10 mouse cellular contexts compared by ENCODE assay signal in genomic region chr15:78624961-78625360, GRCm38 (mm10). TPM values are rescaled to one million over a fixed set of nuclear protein-coding genes. Genes with fewer than 3 reads are reported as not detected.
DNase-seq lines count a peak whose midpoint lies in the region; ATAC-seq and TF ChIP-seq lines count a peak whose summit lies in the region.
"Had no signal": no experiment of that assay in that cellular context is flagged by ENCODE, and none has a peak within 500 bp of the region (broad histone marks: within the 10 kb centered on the region; RNA-seq: fewer than 3 reads in every experiment).

No protein-coding gene starts in this region.

- H3K27ac ChIP-seq in heart, embryonic 16.5 days (ENCODE audit: low read length), result peak overlapping the region; percentile 27; the same call in 1 of the 2 replicates
- H3K27ac ChIP-seq in limb, embryonic 13.5 days, result 0 out of 2 replicates have a peak overlapping the region, but pooled peaks have one; percentile 6
- H3K27ac ChIP-seq in limb, embryonic 10.5 days, result no peak overlapping the region
- 0 out of 2 replicates have a peak overlapping the region, but pooled peaks have one; percentile 48 for H3K27ac ChIP-seq in cortical plate, adult 2 months (ENCODE audit: insufficient read depth, low read length)
- H3K27ac ChIP-seq in intestine, embryonic 16.5 days (ENCODE audit: low read length), result no peak overlapping the region
- H3K27ac ChIP-seq in thymus, adult 2 months (ENCODE audit: control insufficient read depth, insufficient read depth, low read length), result no peak overlapping the region
- H3K27ac ChIP-seq: embryonic facial prominence, embryonic 13.5 days; liver, embryonic 13.5 days had no signal

- H3K4me3 ChIP-seq in heart, embryonic 16.5 days (ENCODE audit: low read length), result no peak overlapping the region
- H3K4me3 ChIP-seq in limb, embryonic 13.5 days, result no peak overlapping the region
- no peak overlapping the region for H3K4me3 ChIP-seq in limb, embryonic 10.5 days
- no peak overlapping the region for H3K4me3 ChIP-seq in cortical plate, adult 2 months (ENCODE audit: insufficient read depth, low read length)
- no peak overlapping the region for H3K4me3 ChIP-seq in intestine, embryonic 16.5 days (ENCODE audit: low read length)
- no peak overlapping the region for H3K4me3 ChIP-seq in thymus, adult 2 months (ENCODE audit: control insufficient read depth, insufficient read depth, low read length)
- H3K4me3 ChIP-seq: embryonic facial prominence, embryonic 13.5 days; liver, embryonic 13.5 days had no signal

- no peak overlapping the region for H3K9ac ChIP-seq in heart, embryonic 16.5 days (ENCODE audit: low read length)
- H3K9ac ChIP-seq in limb, embryonic 13.5 days, result no peak overlapping the region
- no peak overlapping the region for H3K9ac ChIP-seq in intestine, embryonic 16.5 days (ENCODE audit: low read depth, low read length)
- H3K9ac ChIP-seq: embryonic facial prominence, embryonic 13.5 days; liver, embryonic 13.5 days had no signal

- TF ChIP-seq CTCF in cortical plate, adult 2 months (IDR thresholded peaks at IDR 0.05; ENCODE audit: extremely low read depth, insufficient read depth, low read length), result no peak
- no peak for TF ChIP-seq CTCF in thymus, adult 2 months (IDR thresholded peaks at IDR 0.05; ENCODE audit: borderline replicate concordance, control insufficient read depth, extremely low read depth, insufficient read depth, low read length, poor library complexity)

- TF ChIP-seq POLR2A in cortical plate, adult 2 months (IDR thresholded peaks at IDR 0.05; ENCODE audit: extremely low read depth, insufficient read depth, low read length), result no peak
- no peak for TF ChIP-seq POLR2A in thymus, adult 2 months (IDR thresholded peaks at IDR 0.05; ENCODE audit: control insufficient read depth, extremely low read depth, insufficient read depth, low read length, poor library complexity)

- no peak overlapping the region for H3K4me2 ChIP-seq in heart, embryonic 16.5 days (ENCODE audit: low read depth, low read length)
- no peak overlapping the region for H3K4me2 ChIP-seq in limb, embryonic 13.5 days (replicated peaks)
- no peak overlapping the region for H3K4me2 ChIP-seq in intestine, embryonic 16.5 days (ENCODE audit: low read depth, low read length)
- H3K4me2 ChIP-seq: embryonic facial prominence, embryonic 13.5 days; liver, embryonic 13.5 days had no signal

- H3K27me3 ChIP-seq in heart, embryonic 16.5 days (ENCODE audit: control insufficient read depth, insufficient read depth, low read length), result peaks cover 19% of the 10 kb centered on the region
- H3K27me3 ChIP-seq in limb, embryonic 13.5 days, result peaks cover 32% of the 10 kb centered on the region
- H3K27me3 ChIP-seq in limb, embryonic 10.5 days (ENCODE audit: low read depth, poor library complexity, severe bottlenecking), result peaks cover 13% of the 10 kb centered on the region
- no peaks in the 10 kb centered on the region for H3K27me3 ChIP-seq in intestine, embryonic 16.5 days (replicated peaks; ENCODE audit: control insufficient read depth, insufficient read depth, low read length)
- no peaks in the 10 kb centered on the region for H3K27me3 ChIP-seq in thymus, adult 2 months (ENCODE audit: control insufficient read depth, insufficient read depth, low read length)
- H3K27me3 ChIP-seq: liver, embryonic 13.5 days had no signal

- H3K4me1 ChIP-seq in heart, embryonic 16.5 days (ENCODE audit: control insufficient read depth, insufficient read depth, low read length), result peaks cover 9% of the 10 kb centered on the region
- H3K4me1 ChIP-seq in limb, embryonic 13.5 days, result peaks cover 5% of the 10 kb centered on the region; the same call in 1 of the 2 replicates
- 0 out of 2 replicates have a peak, but pooled peaks cover 3% of the 10 kb centered on the region for H3K4me1 ChIP-seq in limb, embryonic 10.5 days
- H3K4me1 ChIP-seq in cortical plate, adult 2 months (ENCODE audit: control insufficient read depth, insufficient read depth, low read length), result no peaks in the 10 kb centered on the region
- no peaks in the 10 kb centered on the region for H3K4me1 ChIP-seq in intestine, embryonic 16.5 days (ENCODE audit: control insufficient read depth, insufficient read depth, low read length)
- H3K4me1 ChIP-seq in thymus, adult 2 months (replicated peaks; ENCODE audit: control insufficient read depth, insufficient read depth, low read length), result peaks cover 7% of the 10 kb centered on the region
- H3K4me1 ChIP-seq: liver, embryonic 13.5 days had no signal

- ATAC-seq in heart, embryonic 16.5 days (replicated peaks; ENCODE audit: extremely low read depth, insufficient read depth, low FRiP score), result no peak
- ATAC-seq in limb, embryonic 13.5 days (ENCODE audit: low FRiP score, low read depth), result no peak
- 0 out of 2 replicates have a peak, but pooled peaks have one; percentile 6 for ATAC-seq in intestine, embryonic 16.5 days

- WGBS in heart, embryonic 16.5 days, result 56% methylated on average over 3 of the region's 3 CpGs
- 66% methylated on average over 3 of the region's 3 CpGs for WGBS in limb, embryonic 13.5 days
- WGBS in limb, embryonic 10.5 days, result 76% methylated on average over 3 of the region's 3 CpGs
- WGBS in intestine, embryonic 16.5 days, result 76% methylated on average over 3 of the region's 3 CpGs
- WGBS in thymus, adult 2 months, result 97% methylated on average over 3 of the region's 3 CpGs

- no peaks in the 10 kb centered on the region for H3K36me3 ChIP-seq in heart, embryonic 16.5 days (ENCODE audit: control insufficient read depth, insufficient read depth)
- H3K36me3 ChIP-seq in limb, embryonic 13.5 days, result no peaks in the 10 kb centered on the region
- H3K36me3 ChIP-seq in limb, embryonic 10.5 days, result no peaks in the 10 kb centered on the region
- no peaks in the 10 kb centered on the region for H3K36me3 ChIP-seq in intestine, embryonic 16.5 days (ENCODE audit: control insufficient read depth, insufficient read depth, low read length)
- no peaks in the 10 kb centered on the region for H3K36me3 ChIP-seq in thymus, adult 2 months (ENCODE audit: control insufficient read depth, insufficient read depth, low read length)
- H3K36me3 ChIP-seq: embryonic facial prominence, embryonic 13.5 days; liver, embryonic 13.5 days had no signal

- no peak for DNase-seq in heart, adult 9 months (ENCODE audit: low spot score in 2 of 2)
- no peak for DNase-seq in limb, embryonic 10.5 days (ENCODE audit: low spot score)
- DNase-seq in thymus, adult 2 months, result no peak
- no peak for DNase-seq in thymus, postnatal 10 days (ENCODE audit: low spot score in 2 of 2)
- DNase-seq: liver, embryonic 13.5 days had no signal

- 0 out of 2 replicates have a peak, but pooled peaks cover 3% of the 10 kb centered on the region for H3K9me3 ChIP-seq in heart, embryonic 16.5 days (replicated peaks; ENCODE audit: control insufficient read depth, low read length)
- no peaks in the 10 kb centered on the region for H3K9me3 ChIP-seq in limb, embryonic 13.5 days
- H3K9me3 ChIP-seq in limb, embryonic 10.5 days (replicated peaks), result no peaks in the 10 kb centered on the region
- H3K9me3 ChIP-seq in intestine, embryonic 16.5 days (ENCODE audit: control insufficient read depth, low read length), result no peaks in the 10 kb centered on the region
- H3K9me3 ChIP-seq: embryonic facial prominence, embryonic 13.5 days; liver, embryonic 13.5 days had no signal

RNA-seq across cellular contexts. Expression of gene Cyth4, which starts 28.1 kb away (rescaled TPM):
- polyA plus RNA-seq in heart, embryonic 16.5 days (2015; fragmentation: Nextera tagmentation; extraction: Ambion mirVana), result 7.0 and 9.6 TPM in 2 replicates
- 8.0 and 8.7 TPM in 2 replicates for polyA plus RNA-seq in limb, embryonic 13.5 days (2015; fragmentation: Nextera tagmentation; extraction: Ambion mirVana)
- polyA plus RNA-seq in limb, embryonic 10.5 days (2016; fragmentation: Nextera tagmentation; extraction: Ambion mirVana), result 3.2 and 4.4 TPM in 2 replicates
- 14.0 and 15.7 TPM in 2 replicates for polyA plus RNA-seq in cortical plate, adult 2 months (2012; rRNA removed)
- polyA plus RNA-seq in intestine, embryonic 16.5 days (2015; fragmentation: Nextera tagmentation; extraction: Ambion mirVana), result 7.2 and 8.5 TPM in 2 replicates
- 81.1 and 83.6 TPM in 2 replicates for polyA plus RNA-seq in thymus, adult 2 months (2012; rRNA removed)

RNA-seq across cellular contexts. Expression of gene Rac2, which starts 52.4 kb away (rescaled TPM):
- 38.2 and 88.5 TPM in 2 replicates for polyA plus RNA-seq in heart, embryonic 16.5 days (2015; fragmentation: Nextera tagmentation; extraction: Ambion mirVana)
- 11.3 and 12.5 TPM in 2 replicates for polyA plus RNA-seq in limb, embryonic 13.5 days (2015; fragmentation: Nextera tagmentation; extraction: Ambion mirVana)
- polyA plus RNA-seq in limb, embryonic 10.5 days (2016; fragmentation: Nextera tagmentation; extraction: Ambion mirVana), result 4.3 and 4.4 TPM in 2 replicates
- 6.0 and 7.2 TPM in 2 replicates for polyA plus RNA-seq in cortical plate, adult 2 months (2012; rRNA removed)
- polyA plus RNA-seq in intestine, embryonic 16.5 days (2015; fragmentation: Nextera tagmentation; extraction: Ambion mirVana), result 19.9 and 25.1 TPM in 2 replicates
- 1,833 and 1,914 TPM in 2 replicates for polyA plus RNA-seq in thymus, adult 2 months (2012; rRNA removed)

Comparison
In these comparisons a context has a peak if more than half of its experiments do, and no peak if none do; other contexts are left out.
1. H3K27ac ChIP-seq: peak in heart, embryonic 16.5 days (single experiment), limb, embryonic 13.5 days (single experiment) and cortical plate, adult 2 months (single experiment); none in limb, embryonic 10.5 days (single experiment), intestine, embryonic 16.5 days (single experiment) and thymus, adult 2 months (single experiment).
2. RNA of gene Rac2, which starts 52.4 kb away (polyA plus RNA-seq): 1,833 to 1,914 TPM in thymus, adult 2 months; 38.2 to 88.5 TPM in heart, embryonic 16.5 days, 19.9 to 25.1 TPM in intestine, embryonic 16.5 days, 11.3 to 12.5 TPM in limb, embryonic 13.5 days, 6.0 to 7.2 TPM in cortical plate, adult 2 months and 4.3 to 4.4 TPM in limb, embryonic 10.5 days; every median in the first group is over 10 times any median in the second.